Mouse (Mus musculus): ENCODE results near the gene Gje1. TPM values are rescaled to one million over a fixed set of nuclear protein-coding genes. Genes with fewer than 3 reads are reported as not detected.

Gje1 gene
- 0.15 TPM in 1 of 2 replicates, not detected in the other for polyA plus RNA-seq (2015; fragmentation: Nextera tagmentation; extraction: Ambion mirVana)

DNA sequence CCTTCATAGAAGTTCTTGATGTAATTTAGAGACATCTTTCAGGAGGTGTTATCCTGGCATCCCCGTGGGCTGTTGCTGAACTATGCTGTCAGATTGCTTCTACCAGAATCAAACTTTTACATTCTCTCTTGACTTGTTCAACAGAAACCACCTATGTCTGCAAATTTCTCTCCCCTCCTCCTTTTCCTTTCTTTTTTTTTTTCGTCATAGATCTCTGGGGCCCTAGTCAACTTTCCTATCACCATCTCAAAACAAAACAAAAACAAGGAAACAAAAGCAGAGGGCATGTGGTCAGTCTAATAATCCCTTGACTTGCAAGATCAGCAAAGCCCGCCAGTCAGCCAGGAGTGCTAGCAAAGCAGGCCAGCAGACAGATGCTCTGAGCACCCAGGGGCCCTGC lies at the start of gene Gje1:
TSS of gene Gje1 (minus strand) at position 101 of the 400 bp plus-strand sequence.
- no peaks in the 10 kb centered on the region for H3K4me1 ChIP-seq
- ATAC-seq (ENCODE audit: low FRiP score, low read depth): no peak
- no peak within 1 kb of the TSS for H3K27ac ChIP-seq
- 61% methylated on average over 3 of the region's 3 CpGs for WGBS
- H3K27me3 ChIP-seq: no peaks in the 10 kb centered on the region
- H3K4me3 ChIP-seq: no peak within 1 kb of the TSS
- H3K9me3 ChIP-seq: no peaks in the 10 kb centered on the region
- H3K36me3 ChIP-seq: no peaks in the 10 kb centered on the region
- no peak within 1 kb of the TSS for H3K9ac ChIP-seq
- no peak within 1 kb of the TSS for H3K4me2 ChIP-seq (replicated peaks)

DNA sequence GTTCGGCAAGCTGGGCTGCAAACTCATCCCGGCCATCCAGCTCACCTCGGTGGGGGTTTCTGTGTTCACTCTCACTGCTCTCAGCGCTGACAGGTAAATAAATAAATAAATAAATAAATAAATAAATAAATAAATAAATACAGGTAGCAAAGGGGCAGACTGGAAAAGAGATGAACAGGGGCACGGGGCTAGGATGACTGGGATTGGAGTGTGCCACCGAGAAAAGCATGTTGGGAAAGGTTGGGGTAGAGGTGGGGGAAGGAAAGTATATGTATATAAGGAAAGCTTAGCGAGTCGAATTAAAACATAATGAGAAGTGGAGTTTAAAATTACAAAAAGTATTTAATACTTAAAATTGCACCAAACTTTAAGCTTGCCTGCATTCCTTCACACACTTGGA lies 42.6 kb upstream of the Gje1 start:
- 0 out of 2 replicates have a peak, but pooled peaks cover 11% of the 10 kb centered on the region for H3K4me1 ChIP-seq
- H3K27me3 ChIP-seq: peaks cover 33% of the 10 kb centered on the region
- no peak overlapping the region for H3K27ac ChIP-seq
- H3K4me2 ChIP-seq (replicated peaks): peak overlapping the region; percentile 83
- WGBS: 25% methylated on average over 8 of the region's 8 CpGs
- ATAC-seq (ENCODE audit: low FRiP score, low read depth): no peak
- no peaks in the 10 kb centered on the region for H3K9me3 ChIP-seq
- no peak overlapping the region for H3K9ac ChIP-seq
- no peaks in the 10 kb centered on the region for H3K36me3 ChIP-seq
- peak overlapping the region; percentile 44 for H3K4me3 ChIP-seq

DNA sequence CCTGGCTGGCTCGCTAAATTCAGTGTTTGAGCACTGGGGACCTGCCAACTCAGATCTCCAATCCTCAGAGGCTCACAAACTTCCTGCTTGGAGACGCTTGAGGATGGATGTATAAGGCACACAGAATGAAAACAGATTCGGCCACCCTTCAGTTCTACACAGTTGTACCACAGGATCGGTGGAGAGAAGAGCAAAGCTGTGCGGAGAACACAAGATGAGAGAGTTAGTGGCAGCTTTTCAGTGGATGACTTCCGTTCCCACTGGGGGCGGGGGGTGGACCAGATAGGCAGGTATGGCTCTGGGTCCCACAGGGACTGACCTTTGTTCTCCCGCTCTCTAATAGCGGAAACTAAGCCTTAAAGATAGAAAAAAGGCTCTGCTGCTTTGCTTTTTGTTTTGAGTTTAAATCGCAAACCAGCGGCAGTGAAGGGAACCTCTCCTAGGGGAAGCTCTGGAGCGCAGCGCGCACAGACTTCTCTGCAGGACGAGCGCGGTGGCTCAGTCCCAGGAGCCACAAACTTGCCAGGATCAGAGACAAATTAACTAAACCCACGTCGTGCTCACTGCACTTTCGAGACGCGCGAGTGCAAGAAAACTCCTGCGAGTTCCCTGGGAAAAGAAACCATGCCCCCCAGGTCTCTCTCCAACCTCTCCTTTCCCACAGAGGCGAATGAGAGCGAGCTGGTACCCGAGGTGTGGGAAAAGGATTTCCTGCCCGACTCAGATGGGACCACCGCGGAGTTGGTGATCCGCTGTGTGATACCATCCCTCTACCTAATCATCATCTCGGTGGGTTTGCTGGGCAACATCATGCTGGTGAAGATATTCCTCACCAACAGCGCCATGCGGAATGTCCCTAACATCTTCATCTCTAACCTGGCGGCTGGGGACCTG lies 41.9 kb upstream of the Gje1 start:
- Histone ChIP-seq H3K27me3 (peaks cover 32% of the 10 kb centered on the region), H3K4me1 (0 out of 2 replicates have a peak, but pooled peaks cover 11% of the 10 kb centered on the region), H3K36me3 (no peaks in the 10 kb centered on the region), H3K27ac (no peak overlapping the region), H3K9me3 (no peaks in the 10 kb centered on the region), H3K4me3 (peak overlapping the region; percentile 44), H3K9ac (peak overlapping the region; percentile 59), H3K4me2 (replicated peaks) (peak overlapping the region; percentile 83)
- peak; percentile 32; the same call in 1 of the 2 replicates for ATAC-seq (ENCODE audit: low FRiP score, low read depth)
- WGBS: 1% methylated on average over 35 of the region's 35 CpGs

DNA sequence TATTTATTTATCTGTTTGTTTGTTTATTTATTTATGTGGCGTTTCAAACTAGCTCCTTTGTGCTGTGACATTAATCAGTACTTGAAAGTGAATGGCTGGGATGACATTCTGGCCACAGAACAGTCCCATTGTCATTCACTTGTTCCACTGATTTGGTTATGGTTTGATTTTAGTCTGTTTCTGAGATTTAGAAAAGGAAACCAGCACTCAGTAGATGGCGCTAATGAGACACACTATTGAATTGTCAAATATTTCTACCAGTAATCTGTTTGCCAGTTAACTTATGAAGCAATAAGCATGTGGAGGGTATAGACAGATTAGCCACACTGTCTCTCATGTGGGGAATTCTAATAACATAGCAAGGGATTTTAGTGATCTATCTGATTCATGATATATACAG lies 16.3 kb upstream of the Gje1 start:
- no peak overlapping the region for H3K9ac ChIP-seq
- WGBS: 10% methylated on average over 2 of the region's 2 CpGs
- no peaks in the 10 kb centered on the region for H3K9me3 ChIP-seq
- H3K4me1 ChIP-seq: no peaks in the 10 kb centered on the region
- no peak overlapping the region for H3K27ac ChIP-seq
- no peak for ATAC-seq (ENCODE audit: low FRiP score, low read depth)
- no peaks in the 10 kb centered on the region for H3K27me3 ChIP-seq
- H3K4me2 ChIP-seq (replicated peaks): no peak overlapping the region
- H3K36me3 ChIP-seq: no peaks in the 10 kb centered on the region
- no peak overlapping the region for H3K4me3 ChIP-seq

DNA sequence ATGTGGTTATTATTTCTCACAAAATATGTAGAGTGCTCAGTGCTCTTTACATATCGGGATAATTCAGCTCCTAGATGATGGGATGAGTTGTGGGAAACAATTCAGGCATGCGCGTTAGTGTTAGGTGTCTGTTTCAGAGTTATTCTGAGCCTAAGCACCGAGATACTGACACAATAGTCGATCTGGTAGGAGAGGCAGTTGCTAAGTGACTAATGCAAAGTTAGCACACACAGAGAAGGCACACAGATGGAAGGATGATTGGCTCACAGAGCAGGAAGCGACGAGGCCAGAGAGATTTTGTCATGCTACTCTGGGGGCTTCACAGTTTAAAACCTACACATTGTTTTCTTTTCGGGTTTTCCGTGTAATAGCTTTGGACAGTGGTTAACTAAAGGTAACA lies 7.7 kb upstream of the Gje1 start:
- H3K4me3 ChIP-seq: no peak overlapping the region
- 80% methylated on average over 9 of the region's 9 CpGs for WGBS
- H3K36me3 ChIP-seq: no peaks in the 10 kb centered on the region
- H3K27me3 ChIP-seq: no peaks in the 10 kb centered on the region
- no peak overlapping the region for H3K9ac ChIP-seq
- no peak for ATAC-seq (ENCODE audit: low FRiP score, low read depth)
- no peaks in the 10 kb centered on the region for H3K4me1 ChIP-seq
- no peaks in the 10 kb centered on the region for H3K9me3 ChIP-seq
- no peak overlapping the region for H3K4me2 ChIP-seq (replicated peaks)
- no peak overlapping the region for H3K27ac ChIP-seq

DNA sequence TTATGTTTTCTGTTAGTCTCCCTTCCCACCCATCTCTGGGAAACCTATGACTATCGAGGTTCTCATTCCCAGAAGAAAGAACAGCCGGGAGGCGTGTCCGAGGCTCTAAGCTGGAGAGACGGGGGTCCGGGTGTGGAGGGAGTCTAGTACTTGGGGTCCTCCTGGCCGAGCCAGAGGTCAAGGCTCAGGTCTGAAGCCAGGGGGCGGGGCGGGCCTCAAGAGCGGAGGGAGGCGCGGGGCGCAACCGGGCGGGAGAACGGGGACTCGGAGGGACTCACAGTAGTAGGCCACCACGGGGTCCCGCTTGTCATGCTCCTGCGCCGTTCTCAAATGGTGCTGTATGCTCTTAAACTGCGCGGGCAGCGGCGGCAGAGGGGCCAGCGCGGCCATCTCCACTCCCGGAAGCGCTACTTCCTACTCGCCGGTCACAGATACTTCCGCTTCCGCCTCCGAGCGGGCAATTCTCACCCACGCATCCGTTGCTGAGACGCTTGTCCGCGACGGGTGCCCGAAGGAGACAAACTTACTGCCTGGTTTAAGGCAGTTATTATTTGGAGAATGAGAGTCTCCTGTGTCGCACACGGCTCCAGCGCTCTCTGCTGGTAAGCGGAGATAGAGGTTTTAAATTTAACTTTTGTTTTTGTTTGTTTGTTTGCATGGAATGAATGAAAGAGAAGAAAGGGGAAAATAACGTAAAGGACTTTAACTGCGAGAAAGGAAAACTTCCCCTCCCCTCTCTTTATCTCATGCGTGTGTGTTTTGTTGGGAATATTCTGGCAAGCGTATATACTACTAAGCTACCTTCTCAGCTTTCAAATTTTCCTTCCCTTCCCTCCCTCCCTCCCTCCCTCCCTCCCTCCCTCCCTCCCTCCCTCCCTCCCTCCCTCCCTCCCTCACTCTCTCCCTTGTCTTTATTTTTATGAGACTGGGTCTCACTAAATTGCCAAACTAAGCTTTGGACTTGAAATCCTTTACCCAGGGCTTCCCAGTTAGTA lies 12.6 kb downstream of the Gje1 start, which contains the start of the genes Vta1 and Nmbr:
TSS of gene Vta1 (minus strand) at position 489 of the 995 bp plus-strand sequence.
TSS of gene Nmbr (plus strand) at position 520 of the 995 bp plus-strand sequence.
- H3K27me3 ChIP-seq: no peaks in the 10 kb centered on the region
- H3K9ac ChIP-seq: peak within 1 kb of the TSS; percentile 82
- peak; percentile 96 for ATAC-seq (ENCODE audit: low FRiP score, low read depth)
- no peaks in the 10 kb centered on the region for H3K36me3 ChIP-seq
- peaks cover 13% of the 10 kb centered on the region for H3K4me1 ChIP-seq
- H3K4me3 ChIP-seq: peak within 1 kb of the TSS; percentile 94
- under 1% methylated on average over 50 of the region's 50 CpGs for WGBS
- no peaks in the 10 kb centered on the region for H3K9me3 ChIP-seq
- H3K27ac ChIP-seq: peak within 1 kb of the TSS; percentile 44; the same call in 1 of the 2 replicates
- peak within 1 kb of the TSS; percentile 73 for H3K4me2 ChIP-seq (replicated peaks)

DNA sequence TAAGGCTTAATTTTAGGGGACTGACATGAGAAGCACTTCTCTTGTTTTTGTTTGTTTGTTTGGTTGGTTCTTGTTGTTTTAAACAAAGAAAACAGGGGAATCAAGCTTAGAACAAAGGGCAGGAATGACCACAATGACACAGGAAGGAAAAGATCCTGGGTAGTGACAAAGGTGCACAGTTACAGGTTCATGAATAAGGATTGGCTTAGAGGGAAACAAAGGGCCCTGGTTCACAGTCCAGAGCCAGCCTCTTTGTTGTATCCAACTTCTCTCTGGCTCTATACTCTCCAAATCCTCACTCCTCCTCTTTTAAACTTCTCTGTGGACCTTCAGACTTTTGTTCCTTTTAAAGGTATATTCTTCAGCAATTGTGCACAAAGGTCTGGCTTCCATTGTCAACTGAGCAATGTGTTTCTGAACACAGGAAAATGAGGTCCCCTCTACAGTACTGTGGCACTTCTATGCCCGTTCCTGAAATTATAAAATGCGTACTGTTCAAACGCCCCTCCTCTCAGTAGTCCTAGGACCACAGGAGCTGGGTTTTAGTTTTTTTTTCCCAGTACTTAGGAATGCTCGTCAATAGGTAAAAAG lies 14.1 kb downstream of the Gje1 start:
- H3K9me3 ChIP-seq: no peaks in the 10 kb centered on the region
- no peaks in the 10 kb centered on the region for H3K36me3 ChIP-seq
- no peak overlapping the region for H3K27ac ChIP-seq
- peak overlapping the region; percentile 73 for H3K4me2 ChIP-seq (replicated peaks)
- peaks cover 13% of the 10 kb centered on the region for H3K4me1 ChIP-seq
- H3K9ac ChIP-seq: no peak overlapping the region
- no peak for ATAC-seq (ENCODE audit: low FRiP score, low read depth)
- peak overlapping the region; percentile 94 for H3K4me3 ChIP-seq
- no peaks in the 10 kb centered on the region for H3K27me3 ChIP-seq
- 70% methylated on average over 4 of the region's 4 CpGs for WGBS

DNA sequence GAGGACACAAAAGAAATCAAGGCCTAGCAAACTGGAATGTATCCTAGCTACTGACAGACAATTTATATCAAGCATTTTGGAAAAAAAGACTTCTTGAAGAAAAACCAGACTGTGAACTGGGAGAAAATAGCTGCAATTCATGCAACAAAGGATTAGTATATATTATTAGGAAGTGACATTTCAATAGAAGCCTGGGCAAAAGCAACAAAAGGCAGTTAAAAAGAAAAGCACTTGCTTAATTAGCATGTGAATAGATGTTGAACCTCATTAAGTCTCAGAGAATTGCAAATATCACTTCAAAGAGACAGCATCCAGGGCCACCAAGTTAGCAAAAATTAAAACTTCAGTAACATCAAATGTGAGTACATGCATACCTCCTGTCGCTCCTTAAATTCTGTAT lies 14.8 kb downstream of the Gje1 start:
- 78% methylated on average over 1 of the region's 1 CpGs for WGBS

DNA sequence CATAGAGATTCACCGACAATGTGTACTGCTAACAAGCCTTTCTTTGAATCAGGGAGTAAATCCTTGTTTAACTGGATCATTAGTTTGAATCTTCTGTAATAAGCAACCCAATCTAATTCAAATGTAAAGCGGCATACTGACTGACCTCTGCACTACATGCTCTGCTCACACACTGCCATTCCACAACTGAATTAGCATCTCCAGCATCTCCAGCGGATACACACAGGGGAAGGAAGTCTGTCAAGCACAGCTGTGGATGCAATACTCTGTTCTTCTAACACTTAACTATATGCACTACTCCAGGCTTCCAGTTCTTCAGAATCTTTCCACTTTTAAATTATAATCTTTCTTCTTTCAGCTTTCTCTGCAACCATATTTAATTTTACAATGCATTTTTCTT lies 27.7 kb downstream of the Gje1 start:
- 88% methylated on average over 3 of the region's 3 CpGs for WGBS
- ATAC-seq (ENCODE audit: low FRiP score, low read depth): no peak
- Histone ChIP-seq H3K27me3 (no peaks in the 10 kb centered on the region), H3K9me3 (peaks cover 4% of the 10 kb centered on the region), H3K4me2 (replicated peaks) (no peak overlapping the region), H3K9ac (no peak overlapping the region), H3K4me3 (no peak overlapping the region), H3K36me3 (peaks cover 17% of the 10 kb centered on the region), H3K4me1 (no peaks in the 10 kb centered on the region), H3K27ac (no peak overlapping the region)

More for the DNA sequence above, 14.8 kb downstream of the Gje1 start:
- Histone ChIP-seq H3K27me3 (no peaks in the 10 kb centered on the region), H3K9me3 (no peaks in the 10 kb centered on the region), H3K27ac (no peak overlapping the region), H3K4me2 (replicated peaks) (no peak overlapping the region; the same call in 1 of the 2 replicates), H3K4me1 (peaks cover 13% of the 10 kb centered on the region), H3K4me3 (no peak overlapping the region), H3K9ac (no peak overlapping the region), H3K36me3 (no peaks in the 10 kb centered on the region)
- ATAC-seq (ENCODE audit: low FRiP score, low read depth): no peak

DNA sequence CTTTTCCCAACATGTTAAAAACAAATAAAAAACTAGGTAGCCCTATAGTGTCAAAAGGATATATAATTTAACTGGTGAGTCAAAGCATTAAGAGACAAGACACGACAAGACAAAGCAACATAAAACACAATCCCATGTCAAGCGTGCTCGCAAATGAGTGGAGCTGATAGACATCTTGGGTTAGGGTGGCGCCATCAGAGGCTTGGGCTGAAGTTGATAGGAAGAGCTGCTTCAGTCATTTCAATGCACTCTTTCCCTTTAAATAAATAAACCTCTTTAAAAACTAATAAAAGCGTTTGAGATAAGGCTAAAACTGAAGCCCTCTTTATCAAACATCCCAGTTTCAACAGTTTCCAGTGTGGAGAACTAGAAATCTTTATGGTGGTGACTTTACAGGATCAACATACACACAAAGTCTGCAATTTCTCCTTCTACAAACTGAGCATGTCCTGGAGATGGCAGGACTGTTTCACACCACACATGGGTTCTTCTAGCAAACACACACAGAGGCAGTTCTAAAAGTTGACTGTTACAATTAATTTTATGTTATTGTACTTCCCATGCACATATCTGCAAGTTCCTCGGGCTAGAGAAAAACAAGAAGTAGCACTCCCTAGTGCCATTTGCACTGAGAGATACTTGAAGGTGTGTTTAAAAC lies 29.1 kb downstream of the Gje1 start:
- Histone ChIP-seq H3K4me2 (replicated peaks) (no peak overlapping the region), H3K9ac (no peak overlapping the region), H3K27me3 (no peaks in the 10 kb centered on the region), H3K36me3 (peaks cover 18% of the 10 kb centered on the region), H3K4me3 (no peak overlapping the region), H3K4me1 (no peaks in the 10 kb centered on the region), H3K27ac (no peak overlapping the region), H3K9me3 (peaks cover 4% of the 10 kb centered on the region)
- WGBS: 88% methylated on average over 6 of the region's 6 CpGs
- ATAC-seq (ENCODE audit: low FRiP score, low read depth): no peak

DNA sequence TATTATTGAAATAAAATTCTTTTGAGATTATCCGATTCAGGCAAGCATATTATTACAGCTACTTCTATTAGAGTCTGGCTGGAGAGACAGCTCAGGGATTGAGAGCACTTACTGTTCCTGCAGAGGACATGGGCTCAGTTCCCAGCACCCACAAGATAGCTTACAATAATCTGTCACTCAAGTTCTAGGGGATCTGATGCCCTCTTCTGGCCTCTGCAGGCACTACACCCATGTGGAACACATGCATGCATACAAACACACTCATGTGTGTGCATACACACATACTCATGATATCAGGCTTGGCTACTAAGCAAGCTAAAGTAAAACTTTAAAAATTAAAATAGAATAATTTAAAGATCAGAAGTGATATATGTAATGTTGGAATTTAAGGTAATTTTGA lies 32.4 kb downstream of the Gje1 start:
- no peak overlapping the region for H3K9ac ChIP-seq

More for the DNA sequence above, 32.4 kb downstream of the Gje1 start:
- Histone ChIP-seq H3K9me3 (peaks cover 4% of the 10 kb centered on the region), H3K4me1 (no peaks in the 10 kb centered on the region), H3K36me3 (peaks cover 18% of the 10 kb centered on the region), H3K4me3 (no peak overlapping the region), H3K27ac (no peak overlapping the region), H3K27me3 (no peaks in the 10 kb centered on the region), H3K4me2 (replicated peaks) (no peak overlapping the region)
- WGBS: 97% methylated on average over 1 of the region's 1 CpGs
- no peak for ATAC-seq (ENCODE audit: low FRiP score, low read depth)
